Mouse (Mus musculus) megakaryocyte, embryonic 14.5 days (primary cell): ENCODE measurements around the gene Tmigd1.

Experiments
- FLI1 ChIP-seq: IDR thresholded peaks from 2 replicates; pipeline ENCODE4 v1.6.1; 2012; ENCODE audit warnings: low read length, inconsistent platforms, mixed read lengths
- GATA1 ChIP-seq: IDR thresholded peaks from 3 replicates; pipeline ENCODE4 v1.6.1; 2012; ENCODE audit warnings: mixed read lengths, low read length, inconsistent platforms, borderline replicate concordance

DNA sequence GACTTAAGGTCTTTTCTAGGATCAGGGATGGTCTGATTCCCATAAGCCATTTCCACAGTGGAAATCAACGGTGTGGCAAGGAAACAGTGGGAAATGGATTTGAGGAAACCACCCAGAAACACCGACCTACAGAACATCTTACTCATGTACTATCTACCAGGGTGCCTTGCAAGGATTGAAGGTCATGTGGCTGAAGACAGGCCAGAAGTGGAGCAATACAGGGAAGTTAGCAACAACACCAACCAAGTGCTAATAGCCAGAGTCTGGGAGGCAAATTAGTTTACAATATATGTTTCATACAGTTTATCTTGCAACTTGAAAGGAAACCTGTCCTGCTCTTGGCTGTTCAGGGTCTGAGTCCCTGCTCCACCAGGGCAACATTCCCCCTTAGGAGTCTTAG lies 45.4 kb upstream of the Tmigd1 start:
- no peak for TF ChIP-seq GATA1
- no peak for TF ChIP-seq FLI1
